Mouse (Mus musculus): ENCODE measurements at regions not wholly inside any gene's neighbourhood (a gene's known extent, or its start where the extent isn't known, plus 50 kb on each side); places are given as distances from the start of the nearest gene placed in this dataset.
A peak's percentile ranks its signal among the peaks of the same experiment; 100 is the strongest.

DNA sequence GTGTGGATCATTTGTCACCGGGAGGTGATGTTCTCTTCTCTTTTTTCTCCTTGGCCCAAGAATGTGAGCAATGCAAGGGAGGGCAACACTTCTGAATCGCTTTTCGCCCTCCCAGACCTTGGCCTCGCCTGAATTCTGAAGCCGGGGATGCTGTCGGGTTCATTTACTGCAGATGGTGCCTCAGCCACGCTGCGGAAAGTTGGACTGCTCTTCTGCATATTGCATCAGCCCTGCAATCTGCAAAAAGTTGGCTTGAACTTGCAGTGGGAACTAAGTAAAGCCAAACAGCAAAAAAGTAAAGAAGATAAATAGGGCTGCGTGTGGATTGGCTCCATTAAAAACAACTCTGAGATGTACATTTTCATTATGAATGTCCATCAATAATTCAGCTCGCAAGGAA, 55.9 kb upstream of the Dok5 start:
- H3K27ac ChIP-seq, result no peak overlapping the region
- no peak overlapping the region for H3K4me3 ChIP-seq
- no peak for TF ChIP-seq CTCF (IDR thresholded peaks at IDR 0.05)
- intact Hi-C loops (cut with DNase I), result no loop called here
- DNase-seq (ENCODE audit: extremely low spot score in 1 of 2, low spot score in 2 of 2), result no peak

GRCm38 (mm10) chr2:170673683-170674082, 57.9 kb upstream of the Dok5 start:
- no peak for TF ChIP-seq CTCF (IDR thresholded peaks at IDR 0.05)
- DNase-seq (ENCODE audit: extremely low spot score in 1 of 2, low spot score in 2 of 2), result no peak
- no peak overlapping the region for H3K27ac ChIP-seq
- intact Hi-C loops (cut with DNase I), result no loop called here
- no peak overlapping the region for H3K4me3 ChIP-seq

DNA sequence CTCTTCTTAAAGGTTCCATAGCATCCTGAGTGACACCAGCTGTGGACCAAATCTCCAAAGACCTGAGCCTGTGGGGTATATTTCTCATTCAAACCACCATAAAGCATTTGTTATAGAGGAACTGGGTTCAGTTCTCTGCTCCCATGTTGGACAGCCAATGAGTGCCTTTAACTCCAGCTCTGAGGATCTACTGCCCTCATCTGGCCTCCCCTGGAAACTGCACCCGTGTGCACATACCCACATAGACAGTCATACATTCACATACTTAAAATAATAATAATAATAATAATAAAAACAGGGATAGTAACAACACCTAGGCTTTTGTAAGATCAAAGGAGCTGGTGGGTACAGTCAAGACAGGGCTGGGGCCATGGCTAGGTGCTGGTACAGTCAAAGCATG, 58.8 kb upstream of the Dok5 start:
- no peak for DNase-seq (ENCODE audit: extremely low spot score in 1 of 2, low spot score in 2 of 2)
- intact Hi-C loops (cut with DNase I), result no loop called here
- Histone ChIP-seq H3K4me3 (no peak overlapping the region), H3K27ac (no peak overlapping the region)
- no peak; the same call in 1 of the 2 replicates for TF ChIP-seq CTCF (IDR thresholded peaks at IDR 0.05)

GRCm38 (mm10) chr2:170668960-170669359, 62.6 kb upstream of the Dok5 start:
- intact Hi-C loops (cut with DNase I), result no loop called here
- Histone ChIP-seq H3K4me3 (no peak overlapping the region), H3K27ac (no peak overlapping the region)
- no peak for DNase-seq (ENCODE audit: extremely low spot score in 1 of 2, low spot score in 2 of 2)
- no peak for TF ChIP-seq CTCF (IDR thresholded peaks at IDR 0.05)

- intact Hi-C loops (cut with DNase I), result no loop called here
Observed at GRCm38 (mm10) chr2:170668497-170668896, 63.1 kb upstream of the Dok5 start.

GRCm38 (mm10) chr2:170662069-170662980, 60.5 kb upstream of the 4930470P17Rik start:
- Histone ChIP-seq H3K27ac (peak overlapping the region; percentile 44), H3K4me3 (peak overlapping the region; percentile 46)
- TF ChIP-seq CTCF (IDR thresholded peaks at IDR 0.05), result no peak
- peak; percentile 39 to 56 for DNase-seq (ENCODE audit: extremely low spot score in 1 of 2, low spot score in 2 of 2)
- intact Hi-C loops (cut with DNase I), result no loop called here

More at GRCm38 (mm10) chr2:170668497-170668896, 63.1 kb upstream of the Dok5 start:
- no peak for TF ChIP-seq CTCF (IDR thresholded peaks at IDR 0.05)
- Histone ChIP-seq H3K4me3 (no peak overlapping the region), H3K27ac (no peak overlapping the region)
- no peak for DNase-seq (ENCODE audit: extremely low spot score in 1 of 2, low spot score in 2 of 2)

DNA sequence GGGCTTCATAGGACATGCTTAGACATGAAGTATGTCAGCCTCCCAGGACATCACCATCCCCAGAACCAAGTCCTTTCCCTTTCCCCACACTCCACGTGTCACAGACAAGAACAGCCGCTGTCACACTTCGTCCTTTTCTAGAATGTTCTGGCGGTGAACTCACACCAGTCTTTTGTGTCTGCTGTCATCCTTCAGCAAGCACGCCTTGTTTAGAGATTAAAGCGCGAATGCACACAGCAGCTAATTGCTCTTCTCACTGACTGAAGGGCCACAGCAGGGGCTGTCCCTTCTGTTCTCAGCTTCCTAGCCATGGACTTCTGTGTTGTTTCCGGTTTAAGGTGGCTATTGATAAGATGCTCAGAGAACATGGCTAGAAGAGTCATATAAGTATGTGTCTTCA, 57.5 kb upstream of the 4930470P17Rik start:
- no peak for TF ChIP-seq CTCF (IDR thresholded peaks at IDR 0.05)
- no peak overlapping the region for H3K4me3 ChIP-seq
- H3K27ac ChIP-seq, result no peak overlapping the region
- DNase-seq (ENCODE audit: extremely low spot score in 1 of 2, low spot score in 2 of 2), result no peak
- intact Hi-C loops (cut with DNase I), result no loop called here

- intact Hi-C loops (cut with DNase I), result no loop called here
- Histone ChIP-seq H3K27ac (no peak overlapping the region), H3K4me3 (no peak overlapping the region)
- TF ChIP-seq CTCF (IDR thresholded peaks at IDR 0.05), result no peak
- DNase-seq (ENCODE audit: extremely low spot score in 1 of 2, low spot score in 2 of 2), result no peak
Observed at GRCm38 (mm10) chr2:170658520-170658919, 56.7 kb upstream of the 4930470P17Rik start.

GRCm38 (mm10) chr2:170657821-170658221, 56.0 kb upstream of the 4930470P17Rik start:
- no peak for TF ChIP-seq CTCF (IDR thresholded peaks at IDR 0.05)
- H3K27ac ChIP-seq, result no peak overlapping the region
- intact Hi-C loops (cut with DNase I), result no loop called here
- DNase-seq (ENCODE audit: extremely low spot score in 1 of 2, low spot score in 2 of 2), result no peak
- H3K4me3 ChIP-seq, result no peak overlapping the region

DNA sequence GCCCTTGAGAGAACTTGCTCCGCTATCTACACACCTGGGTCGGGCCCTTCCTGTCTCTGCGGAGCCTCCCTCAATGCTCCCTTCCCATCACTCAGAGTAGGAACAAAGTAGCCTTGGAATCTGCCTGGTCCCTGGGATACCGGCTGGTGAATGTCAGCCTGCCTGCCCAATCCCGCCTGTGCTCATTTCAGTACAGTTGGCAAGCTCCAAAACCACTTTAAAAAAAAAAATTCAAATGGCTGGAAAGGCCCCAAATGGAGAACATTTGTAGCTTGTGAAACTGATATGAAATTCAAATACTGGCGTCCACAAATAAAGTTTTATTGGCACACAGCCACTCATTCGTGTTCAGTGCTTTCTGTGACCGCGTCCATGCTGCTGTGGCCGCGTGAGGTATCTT, 50.3 kb upstream of the 4930470P17Rik start:
- no peak for TF ChIP-seq CTCF (IDR thresholded peaks at IDR 0.05)
- intact Hi-C loops (cut with DNase I), result no loop called here
- no peak for DNase-seq (ENCODE audit: extremely low spot score in 1 of 2, low spot score in 2 of 2)
- H3K4me3 ChIP-seq, result no peak overlapping the region
- no peak overlapping the region for H3K27ac ChIP-seq

All from left cerebral cortex, adult 2 months (tissue).